Mouse (Mus musculus) liver, adult 2 months (tissue): ENCODE measurements around the gene Rprml. TPM values are rescaled to one million over a fixed set of nuclear protein-coding genes. Genes with fewer than 3 reads are reported as not detected.
"Not testable (repeated sequence)": the region's sequence is repeated elsewhere in the genome, so short reads cannot be mapped to it uniquely, and the experiment has no call there.

Experiments used
- DNase-seq: peaks from one replicate; pipeline ENCODE4 v3.0.0-alpha.2; 2011; ENCODE audit warnings: low read depth, low spot score; ENCODE audit errors: extremely low read depth
- H3K27ac ChIP-seq: fragments of 200-500 bp; replicated peaks from 2 replicates; pipeline ENCODE4 v1.5.1; 2012; ENCODE audit warnings: low read depth, mild to moderate bottlenecking, control low read depth, inconsistent platforms, low read length; ENCODE audit not compliant: insufficient read depth
- H3K27me3 ChIP-seq: fragments of 200-500 bp; 2 replicates; pipeline ENCODE4 v1.6.1; 2012; ENCODE audit warnings: mild to moderate bottlenecking, moderate library complexity, low read length, inconsistent platforms; ENCODE audit not compliant: control insufficient read depth, insufficient read depth
- H3K36me3 ChIP-seq: fragments of 200-500 bp; 2 replicates; pipeline ENCODE4 v1.6.1; 2012; ENCODE audit warnings: low read length, inconsistent platforms; ENCODE audit not compliant: control insufficient read depth, insufficient read depth
- H3K4me1 ChIP-seq: fragments of 200-500 bp; 2 replicates; pipeline ENCODE4 v1.6.1; 2011; ENCODE audit warnings: low read length; ENCODE audit not compliant: control insufficient read depth, insufficient read depth
- H3K4me3 ChIP-seq: fragments of 200-500 bp; 2 replicates; pipeline ENCODE4 v1.5.1; 2011; ENCODE audit warnings: low read depth, mild to moderate bottlenecking, control low read depth, low read length, moderate library complexity; ENCODE audit not compliant: insufficient read depth
- H3K79me2 ChIP-seq: fragments of 200-500 bp; 2 replicates; pipeline ENCODE4 v1.6.1; 2012; ENCODE audit warnings: inconsistent platforms, mild to moderate bottlenecking, low read length, moderate library complexity; ENCODE audit not compliant: control insufficient read depth, insufficient read depth
- H3K9ac ChIP-seq: fragments of 200-500 bp; 2 replicates; pipeline ENCODE4 v1.6.1; 2012; ENCODE audit warnings: low read depth, mild to moderate bottlenecking, control low read depth, inconsistent platforms, low read length
- CTCF ChIP-seq: fragments of 200-500 bp; IDR thresholded peaks from 2 replicates; pipeline ENCODE4 v1.5.1; 2011; ENCODE audit warnings: low read depth, low read length, control low read depth
- POLR2A ChIP-seq: fragments of 200-500 bp; IDR thresholded peaks from 2 replicates; pipeline ENCODE4 v1.6.1; 2011; ENCODE audit warnings: low read length, control low read depth; ENCODE audit not compliant: insufficient read depth; ENCODE audit errors: extremely low read depth
- WGBS: fragments of 180-500 bp; shearing (Covaris S2); methylation state at CpG from one replicate; pipeline ENCODE4 v1.1.7; 2018; 5-methylcytosine and 5-hydroxymethylcytosine counted together
- polyA plus RNA-seq: library from polyadenylated mRNA; depleted of rRNA; stranded (reverse); fragments of >200 nt; gene quantifications from 2 replicates; pipeline ENCODE4 v1.2.3, GENCODE M21; 2012
- total RNA-seq: library from RNA; depleted of rRNA; stranded (reverse); fragments of >200 nt; gene quantifications from 2 replicates; pipeline ENCODE4 v1.2.3, GENCODE M21; 2014

Rprml gene
- total and polyA plus RNA-seq, 2 experiments, result not detected

GRCm38 (mm10) chr11:103666181-103666906, 17.0 kb downstream of the Rprml start:
- WGBS, result 46% methylated on average over 10 of the region's 10 CpGs
- no peaks in the 10 kb centered on the region for H3K79me2 ChIP-seq

GRCm38 (mm10) chr11:103666907-103667426, 17.6 kb downstream of the Rprml start:
- H3K36me3 ChIP-seq, result no peaks in the 10 kb centered on the region
- no peak overlapping the region for H3K4me3 ChIP-seq
- no peak for DNase-seq
- no peaks in the 10 kb centered on the region for H3K4me1 ChIP-seq
- H3K27ac ChIP-seq, result no peak overlapping the region
- WGBS, result 69% methylated on average over 13 of the region's 13 CpGs
- no peak for TF ChIP-seq POLR2A
- no peak for TF ChIP-seq CTCF
- no peaks in the 10 kb centered on the region for H3K79me2 ChIP-seq
- H3K27me3 ChIP-seq, result 0 out of 2 replicates have a peak, but pooled peaks cover 2% of the 10 kb centered on the region
- H3K9ac ChIP-seq, result no peak overlapping the region

More at GRCm38 (mm10) chr11:103666181-103666906, 17.0 kb downstream of the Rprml start:
- no peaks in the 10 kb centered on the region for H3K4me1 ChIP-seq
- H3K36me3 ChIP-seq, result no peaks in the 10 kb centered on the region
- DNase-seq, result no peak
- no peak overlapping the region for H3K27ac ChIP-seq
- H3K27me3 ChIP-seq, result 0 out of 2 replicates have a peak, but pooled peaks cover 2% of the 10 kb centered on the region
- TF ChIP-seq CTCF, result no peak
- no peak for TF ChIP-seq POLR2A
- H3K9ac ChIP-seq, result no peak overlapping the region
- H3K4me3 ChIP-seq, result no peak overlapping the region

- peak; percentile 40 for DNase-seq
- no peaks in the 10 kb centered on the region for H3K79me2 ChIP-seq
- TF ChIP-seq POLR2A (no peak), CTCF (peak; percentile 81)
- H3K36me3 ChIP-seq, result peaks cover 15% of the 10 kb centered on the region
- no peak overlapping the region for H3K4me3 ChIP-seq
- no peaks in the 10 kb centered on the region for H3K27me3 ChIP-seq
- no peaks in the 10 kb centered on the region for H3K4me1 ChIP-seq
- H3K27ac ChIP-seq, result no peak overlapping the region
- no peak overlapping the region for H3K9ac ChIP-seq
- 60% methylated on average over 3 of the region's 3 CpGs for WGBS
Measured at GRCm38 (mm10) chr11:103675556-103675955, 26.2 kb downstream of the Rprml start.

- H3K27me3 ChIP-seq, H3K4me3 ChIP-seq, H3K27ac ChIP-seq, H3K79me2 ChIP-seq, H3K9ac ChIP-seq, H3K4me1 ChIP-seq: not testable (repeated sequence)
- 45% methylated on average over 2 of the region's 2 CpGs for WGBS
- TF ChIP-seq CTCF, result peak; percentile 73
- peak; percentile 43 for DNase-seq
- H3K36me3 ChIP-seq, result peaks cover 24% of the 10 kb centered on the region
Measured at GRCm38 (mm10) chr11:103677042-103677441, 27.7 kb downstream of the Rprml start.

GRCm38 (mm10) chr11:103683667-103684334, 34.4 kb downstream of the Rprml start:
- H3K27ac ChIP-seq, result no peak overlapping the region
- no peak for DNase-seq
- 89% methylated on average over 11 of the region's 11 CpGs for WGBS
- H3K79me2 ChIP-seq, result no peaks in the 10 kb centered on the region
- H3K9ac ChIP-seq, result no peak overlapping the region
- H3K4me3 ChIP-seq, result no peak overlapping the region
- H3K36me3 ChIP-seq, result peaks cover 68% of the 10 kb centered on the region
- no peak for TF ChIP-seq CTCF
- TF ChIP-seq POLR2A, result no peak
- H3K27me3 ChIP-seq, result no peaks in the 10 kb centered on the region
- H3K4me1 ChIP-seq, result no peaks in the 10 kb centered on the region
